Mouse (Mus musculus): ENCODE data around the gene I830077J02Rik. TPM values are rescaled to one million over a fixed set of nuclear protein-coding genes. Genes with fewer than 3 reads are reported as not detected.
A peak's percentile ranks its signal among the peaks of the same experiment; 100 is the strongest.

I830077J02Rik gene
- total and polyA plus RNA-seq, 3 experiments, result 0.72 to 2.3 (median 0.97) TPM

GRCm38 (mm10) chr3:105893941-105894391, 38.5 kb downstream of the I830077J02Rik start:
- no peak overlapping the region for H3K9ac ChIP-seq (ENCODE audit: low read depth, low read length)
- peak; percentile 74 to 87 for DNase-seq
- H3K4me1 ChIP-seq (ENCODE audit: control insufficient read depth, insufficient read depth, low read length), result peaks cover 37% of the 10 kb centered on the region
- H3K27ac ChIP-seq, result peak overlapping the region; percentile 92
- H3K27me3 ChIP-seq (ENCODE audit: control insufficient read depth, insufficient read depth, low read length), result no peaks in the 10 kb centered on the region
- intact Hi-C loops (cut with DNase I), result loop anchor here (1.0 to 2.0 kb wide), 3 partner anchors 15 to 93 kb away; partner anchors contain the start of gene Rap1a
- TF ChIP-seq POLR2A (IDR thresholded peaks at IDR 0.05; ENCODE audit: insufficient read depth, low read depth, low read length) (no peak), CTCF (IDR thresholded peaks at IDR 0.05) (no peak), EP300 (IDR thresholded peaks at IDR 0.05; ENCODE audit: insufficient read depth, low read depth, low read length) (peak; percentile 85)
- H3K4me3 ChIP-seq, result no peak overlapping the region
- WGBS, result 31% methylated on average over 6 of the region's 6 CpGs
- peaks cover 9% of the 10 kb centered on the region; the same call in 1 of the 2 replicates for H3K36me3 ChIP-seq (ENCODE audit: control insufficient read depth, insufficient read depth, low read length)
- no peaks in the 10 kb centered on the region for H3K79me2 ChIP-seq (replicated peaks; ENCODE audit: control insufficient read depth, insufficient read depth, low read length)

- WGBS, result 53% methylated on average over 19 of the region's 19 CpGs
- H3K79me2 ChIP-seq (replicated peaks; ENCODE audit: control insufficient read depth, insufficient read depth, low read length), result no peaks in the 10 kb centered on the region
- no peak overlapping the region for H3K4me3 ChIP-seq
- DNase-seq, result peak; percentile 49 to 71
- peak overlapping the region; percentile 92 for H3K27ac ChIP-seq
- TF ChIP-seq POLR2A (IDR thresholded peaks at IDR 0.05; ENCODE audit: insufficient read depth, low read depth, low read length) (no peak), EP300 (IDR thresholded peaks at IDR 0.05; ENCODE audit: insufficient read depth, low read depth, low read length) (no peak), CTCF (IDR thresholded peaks at IDR 0.05) (0 out of 2 replicates have a peak, but pooled peaks have one; percentile 12)
- H3K9ac ChIP-seq (ENCODE audit: low read depth, low read length), result 0 out of 2 replicates have a peak overlapping the region, but pooled peaks have one; percentile 1
- intact Hi-C loops (cut with DNase I), result loop anchor here (1.0 to 2.0 kb wide), 2 partner anchors 14 to 67 kb away; no protein-coding TSS in a partner anchor
- no peaks in the 10 kb centered on the region for H3K27me3 ChIP-seq (ENCODE audit: control insufficient read depth, insufficient read depth, low read length)
- peaks cover 9% of the 10 kb centered on the region; the same call in 1 of the 2 replicates for H3K36me3 ChIP-seq (ENCODE audit: control insufficient read depth, insufficient read depth, low read length)
- H3K4me1 ChIP-seq (ENCODE audit: control insufficient read depth, insufficient read depth, low read length), result peaks cover 37% of the 10 kb centered on the region
These were observed 39.6 kb downstream of the I830077J02Rik start for GRCm38 (mm10) chr3:105892572-105893495.

- DNase-seq, result peak; percentile 65 to 80
- H3K27ac ChIP-seq, result peak overlapping the region; percentile 92
- peak overlapping the region; percentile 1; the same call in 1 of the 2 replicates for H3K9ac ChIP-seq (ENCODE audit: low read depth, low read length)
- H3K36me3 ChIP-seq (ENCODE audit: control insufficient read depth, insufficient read depth, low read length), result peaks cover 9% of the 10 kb centered on the region; the same call in 1 of the 2 replicates
- intact Hi-C loops (cut with DNase I), result loop anchor here (2.0 kb wide), 1 partner anchor 13 kb away; no protein-coding TSS in a partner anchor
- no peaks in the 10 kb centered on the region for H3K79me2 ChIP-seq (replicated peaks; ENCODE audit: control insufficient read depth, insufficient read depth, low read length)
- TF ChIP-seq POLR2A (IDR thresholded peaks at IDR 0.05; ENCODE audit: insufficient read depth, low read depth, low read length) (peak; percentile 39; the same call in 1 of the 2 replicates), EP300 (IDR thresholded peaks at IDR 0.05; ENCODE audit: insufficient read depth, low read depth, low read length) (no peak)
- no peak overlapping the region for H3K4me3 ChIP-seq
- peaks cover 37% of the 10 kb centered on the region for H3K4me1 ChIP-seq (ENCODE audit: control insufficient read depth, insufficient read depth, low read length)
- no peaks in the 10 kb centered on the region for H3K27me3 ChIP-seq (ENCODE audit: control insufficient read depth, insufficient read depth, low read length)
- WGBS, result 27% methylated on average over 10 of the region's 10 CpGs
These were observed 40.5 kb downstream of the I830077J02Rik start for GRCm38 (mm10) chr3:105891760-105892571.

GRCm38 (mm10) chr3:105891141-105891540, 41.3 kb downstream of the I830077J02Rik start:
- H3K4me3 ChIP-seq, result no peak overlapping the region
- no peak for DNase-seq
- intact Hi-C loops (cut with DNase I), result no loop called here
- 64% methylated on average over 3 of the region's 3 CpGs for WGBS
- peaks cover 37% of the 10 kb centered on the region for H3K4me1 ChIP-seq (ENCODE audit: control insufficient read depth, insufficient read depth, low read length)
- H3K27me3 ChIP-seq (ENCODE audit: control insufficient read depth, insufficient read depth, low read length), result no peaks in the 10 kb centered on the region
- no peak overlapping the region for H3K9ac ChIP-seq (ENCODE audit: low read depth, low read length)
- H3K36me3 ChIP-seq (ENCODE audit: control insufficient read depth, insufficient read depth, low read length), result peaks cover 9% of the 10 kb centered on the region; the same call in 1 of the 2 replicates
- TF ChIP-seq EP300 (IDR thresholded peaks at IDR 0.05; ENCODE audit: insufficient read depth, low read depth, low read length) (no peak), CTCF (IDR thresholded peaks at IDR 0.05) (no peak), POLR2A (IDR thresholded peaks at IDR 0.05; ENCODE audit: insufficient read depth, low read depth, low read length) (no peak)
- no peaks in the 10 kb centered on the region for H3K79me2 ChIP-seq (replicated peaks; ENCODE audit: control insufficient read depth, insufficient read depth, low read length)
- H3K27ac ChIP-seq, result peak overlapping the region; percentile 92

GRCm38 (mm10) chr3:105890220-105890619, 42.2 kb downstream of the I830077J02Rik start:
- no peak overlapping the region for H3K4me3 ChIP-seq
- TF ChIP-seq CTCF (IDR thresholded peaks at IDR 0.05), result no peak
- TF ChIP-seq EP300 (IDR thresholded peaks at IDR 0.05; ENCODE audit: insufficient read depth, low read depth, low read length), result no peak
- TF ChIP-seq POLR2A (IDR thresholded peaks at IDR 0.05; ENCODE audit: insufficient read depth, low read depth, low read length), result no peak
- no peaks in the 10 kb centered on the region for H3K79me2 ChIP-seq (replicated peaks; ENCODE audit: control insufficient read depth, insufficient read depth, low read length)
- intact Hi-C loops (cut with DNase I), result no loop called here
- H3K36me3 ChIP-seq (ENCODE audit: control insufficient read depth, insufficient read depth, low read length), result peaks cover 9% of the 10 kb centered on the region; the same call in 1 of the 2 replicates
- H3K27ac ChIP-seq, result peak overlapping the region; percentile 55
- no peak overlapping the region for H3K9ac ChIP-seq (ENCODE audit: low read depth, low read length)
- no peaks in the 10 kb centered on the region for H3K27me3 ChIP-seq (ENCODE audit: control insufficient read depth, insufficient read depth, low read length)
- peak in 1 of 2 experiments; percentile 44 for DNase-seq
- H3K4me1 ChIP-seq (ENCODE audit: control insufficient read depth, insufficient read depth, low read length), result peaks cover 36% of the 10 kb centered on the region
- WGBS, result 43% methylated on average over 4 of the region's 4 CpGs
